Mouse (Mus musculus) MEL (cell line): ENCODE measurements at regions not wholly inside any gene's neighbourhood (a gene's known extent, or its start where the extent isn't known, plus 50 kb on each side); places are given as distances from the start of the nearest gene placed in this dataset.
A peak's percentile ranks its signal among the peaks of the same experiment; 100 is the strongest.
"Not testable (repeated sequence)": the region's sequence is repeated elsewhere in the genome, so short reads cannot be mapped to it uniquely, and the experiment has no call there.

ENCODE experiments used
- DNase-seq: peaks from one replicate; pipeline ENCODE4 v3.0.0; 2011; ENCODE audit warnings: low read depth, low spot score
- H3K27ac ChIP-seq: 2 replicates; pipeline ENCODE4 v1.5.1; 2012; ENCODE audit warnings: low read depth, mild to moderate bottlenecking, control low read depth, low read length, moderate library complexity; ENCODE audit not compliant: control insufficient read depth
- H3K27me3 ChIP-seq, 2 experiments: fragments of 150-350 bp in 1 of 2; sonication (generic) in 1 of 2; 2 replicates each; pipeline ENCODE4 v1.6.1; 2012; ENCODE audit warnings: low read length in 2 of 2, mild to moderate bottlenecking in 2 of 2, improper control_type of control experiment in 1 of 2, moderate library complexity in 1 of 2; ENCODE audit not compliant: insufficient read depth in 2 of 2, control insufficient read depth in 1 of 2
- H3K36me3 ChIP-seq, 2 experiments: 2 replicates each; pipeline ENCODE4 v1.6.1; 2012 to 2014; ENCODE audit warnings: low read length in 2 of 2, improper control_type of control experiment in 1 of 2, inconsistent platforms in 1 of 2, mild to moderate bottlenecking in 1 of 2; ENCODE audit not compliant: insufficient read depth in 2 of 2, control insufficient read depth in 1 of 2
- H3K4me1 ChIP-seq, 2 experiments: fragments of 150-350 bp in 1 of 2; sonication (generic) in 1 of 2; 2 replicates each; pipeline ENCODE4 v1.6.1; 2012; ENCODE audit warnings: low read length in 2 of 2, improper control_type of control experiment in 1 of 2, mild to moderate bottlenecking in 1 of 2; ENCODE audit not compliant: insufficient read depth in 2 of 2, control insufficient read depth in 1 of 2
- H3K4me3 ChIP-seq, 2 experiments: fragments of 150-350 bp in 1 of 2; sonication (generic) in 1 of 2; 2 replicates each; pipeline ENCODE4 v1.5.1; 2012; ENCODE audit warnings: low read depth in 2 of 2, low read length in 2 of 2, mild to moderate bottlenecking in 2 of 2, moderate library complexity in 2 of 2, control low read depth in 1 of 2, improper control_type of control experiment in 1 of 2; ENCODE audit not compliant: control insufficient read depth in 1 of 2, insufficient read depth in 1 of 2
- H3K79me2 ChIP-seq: 2 replicates; pipeline ENCODE4 v1.6.1; 2012; ENCODE audit warnings: mild to moderate bottlenecking, low read length, moderate library complexity; ENCODE audit not compliant: control insufficient read depth, poor library complexity, insufficient read depth
- H3K9ac ChIP-seq: 2 replicates; pipeline ENCODE4 v1.6.1; 2012; ENCODE audit warnings: low read depth, mild to moderate bottlenecking, control low read depth, low read length, moderate library complexity; ENCODE audit not compliant: control insufficient read depth, poor library complexity, severe bottlenecking
- H3K9me3 ChIP-seq: fragments of 150-350 bp; sonication (generic); replicated peaks from 2 replicates; pipeline ENCODE4 v1.6.1; 2012; ENCODE audit warnings: mild to moderate bottlenecking, low read length, improper control_type of control experiment, moderate library complexity; ENCODE audit not compliant: insufficient read depth
- BHLHE40 ChIP-seq: IDR thresholded peaks from 2 replicates; pipeline ENCODE4 v1.6.1; 2012; ENCODE audit warnings: low read depth, mild to moderate bottlenecking, inconsistent platforms, low read length, improper control_type of control experiment, borderline replicate concordance
- CHD1 ChIP-seq: IDR thresholded peaks from 2 replicates; pipeline ENCODE4 v1.6.1; 2012; ENCODE audit warnings: low read depth, mild to moderate bottlenecking, inconsistent platforms, low read length, improper control_type of control experiment
- CTCF ChIP-seq, 3 experiments: IDR thresholded peaks in 2 of 3; conservative IDR thresholded peaks in 1 of 3; 2 replicates each; pipeline ENCODE4 v1.5.1; 2011 to 2012; ENCODE audit warnings: low read length in 3 of 3, low read depth in 2 of 3, mild to moderate bottlenecking in 2 of 3, improper control_type of control experiment in 1 of 3, inconsistent platforms in 1 of 3, mixed read lengths in 1 of 3, moderate library complexity in 1 of 3; ENCODE audit not compliant: control insufficient read depth in 1 of 3, insufficient read depth in 1 of 3, poor library complexity in 1 of 3, severe bottlenecking in 1 of 3
- E2F4 ChIP-seq: IDR thresholded peaks from 2 replicates; pipeline ENCODE4 v1.6.1; 2011; ENCODE audit warnings: low read depth, low read length, improper control_type of control experiment, borderline replicate concordance
- ELF1 ChIP-seq: IDR thresholded peaks from 2 replicates; pipeline ENCODE4 v1.6.1; 2014; ENCODE audit warnings: low read depth, mild to moderate bottlenecking, inconsistent platforms, low read length, improper control_type of control experiment, moderate library complexity
- EP300 ChIP-seq, 2 experiments: IDR thresholded peaks; 2 replicates each; pipeline ENCODE4 v1.6.1; 2011; ENCODE audit warnings: improper control_type of control experiment in 2 of 2, low read length in 2 of 2, low read depth in 1 of 2, mild to moderate bottlenecking in 1 of 2
- ETS1 ChIP-seq: IDR thresholded peaks from 2 replicates; pipeline ENCODE4 v1.6.1; 2012; ENCODE audit warnings: low read depth, mild to moderate bottlenecking, inconsistent platforms, low read length, improper control_type of control experiment, moderate library complexity
- GATA1 ChIP-seq: IDR thresholded peaks from 2 replicates; pipeline ENCODE4 v1.6.1; 2011; ENCODE audit warnings: low read depth, low read length, improper control_type of control experiment
- MAX ChIP-seq: IDR thresholded peaks from 2 replicates; pipeline ENCODE4 v1.6.1; 2011; ENCODE audit warnings: low read length, improper control_type of control experiment
- MAZ ChIP-seq: IDR thresholded peaks from 2 replicates; pipeline ENCODE4 v1.6.1; 2012; ENCODE audit warnings: low read depth, mild to moderate bottlenecking, inconsistent platforms, low read length, improper control_type of control experiment
- MXI1 ChIP-seq: IDR thresholded peaks from 2 replicates; pipeline ENCODE4 v1.6.1; 2011; ENCODE audit warnings: mild to moderate bottlenecking, low read depth, low read length, improper control_type of control experiment
- MYB ChIP-seq: IDR thresholded peaks from 2 replicates; pipeline ENCODE4 v1.6.1; 2011; ENCODE audit warnings: mild to moderate bottlenecking, low read depth, low read length, improper control_type of control experiment
- NELFE ChIP-seq: IDR thresholded peaks from 2 replicates; pipeline ENCODE4 v1.6.1; 2011; ENCODE audit warnings: low read depth, low read length, improper control_type of control experiment
- POLR2A ChIP-seq, 2 experiments: IDR thresholded peaks; 2 replicates each; pipeline ENCODE4 v1.6.1; 2011 to 2012; ENCODE audit warnings: low read length in 2 of 2, mild to moderate bottlenecking in 2 of 2, control low read depth in 1 of 2, improper control_type of control experiment in 1 of 2, low read depth in 1 of 2, moderate library complexity in 1 of 2; ENCODE audit not compliant: control insufficient read depth in 1 of 2, insufficient read depth in 1 of 2, poor library complexity in 1 of 2
- POLR2AphosphoS2 ChIP-seq: IDR thresholded peaks from 2 replicates; pipeline ENCODE4 v1.6.1; 2011; ENCODE audit warnings: low read length, improper control_type of control experiment
- RAD21 ChIP-seq: IDR thresholded peaks from 2 replicates; pipeline ENCODE4 v1.6.1; 2011; ENCODE audit warnings: mild to moderate bottlenecking, low read depth, low read length, improper control_type of control experiment
- RCOR1 ChIP-seq: IDR thresholded peaks from 2 replicates; pipeline ENCODE4 v1.6.1; 2012; ENCODE audit warnings: low read depth, mild to moderate bottlenecking, inconsistent platforms, low read length, improper control_type of control experiment
- SMC3 ChIP-seq: IDR thresholded peaks from 2 replicates; pipeline ENCODE4 v1.6.1; 2011; ENCODE audit warnings: low read depth, low read length, improper control_type of control experiment
- TBP ChIP-seq: IDR thresholded peaks from 2 replicates; pipeline ENCODE4 v1.8.0; 2011; ENCODE audit warnings: low read depth, low read length, improper control_type of control experiment
- TCF12 ChIP-seq: IDR thresholded peaks from 2 replicates; pipeline ENCODE4 v1.6.1; 2014; ENCODE audit warnings: low read depth, mild to moderate bottlenecking, inconsistent platforms, low read length, improper control_type of control experiment, moderate library complexity
- UBTF ChIP-seq: IDR thresholded peaks from 2 replicates; pipeline ENCODE4 v1.6.1; 2012; ENCODE audit warnings: low read depth, mild to moderate bottlenecking, inconsistent platforms, low read length, improper control_type of control experiment, moderate library complexity, borderline replicate concordance; ENCODE audit not compliant: insufficient read depth
- USF1 ChIP-seq: IDR thresholded peaks from 2 replicates; pipeline ENCODE4 v1.6.1; 2014; ENCODE audit warnings: low read depth, mild to moderate bottlenecking, inconsistent platforms, low read length, improper control_type of control experiment, moderate library complexity
- USF2 ChIP-seq, 2 experiments: IDR thresholded peaks; 2 replicates each; pipeline ENCODE4 v1.6.1; 2011 to 2012; ENCODE audit warnings: improper control_type of control experiment in 2 of 2, low read length in 2 of 2, borderline replicate concordance in 1 of 2, inconsistent platforms in 1 of 2, low read depth in 1 of 2, mild to moderate bottlenecking in 1 of 2; ENCODE audit not compliant: insufficient read depth in 1 of 2
- ZC3H11A ChIP-seq: IDR thresholded peaks from 2 replicates; pipeline ENCODE4 v1.6.1; 2012; ENCODE audit warnings: low read depth, mild to moderate bottlenecking, inconsistent platforms, low read length, improper control_type of control experiment
- ZKSCAN1 ChIP-seq: IDR thresholded peaks from 2 replicates; pipeline ENCODE4 v1.6.1; 2012; ENCODE audit warnings: low read depth, mild to moderate bottlenecking, inconsistent platforms, low read length, improper control_type of control experiment, moderate library complexity
- ZMIZ1 ChIP-seq: IDR thresholded peaks from 2 replicates; pipeline ENCODE4 v1.6.1; 2012; ENCODE audit warnings: low read depth, mild to moderate bottlenecking, inconsistent platforms, low read length, improper control_type of control experiment, moderate library complexity
- ZNF384 ChIP-seq: IDR thresholded peaks from 2 replicates; pipeline ENCODE4 v1.6.1; 2012; ENCODE audit warnings: low read depth, mild to moderate bottlenecking, inconsistent platforms, low read length, improper control_type of control experiment

DNA sequence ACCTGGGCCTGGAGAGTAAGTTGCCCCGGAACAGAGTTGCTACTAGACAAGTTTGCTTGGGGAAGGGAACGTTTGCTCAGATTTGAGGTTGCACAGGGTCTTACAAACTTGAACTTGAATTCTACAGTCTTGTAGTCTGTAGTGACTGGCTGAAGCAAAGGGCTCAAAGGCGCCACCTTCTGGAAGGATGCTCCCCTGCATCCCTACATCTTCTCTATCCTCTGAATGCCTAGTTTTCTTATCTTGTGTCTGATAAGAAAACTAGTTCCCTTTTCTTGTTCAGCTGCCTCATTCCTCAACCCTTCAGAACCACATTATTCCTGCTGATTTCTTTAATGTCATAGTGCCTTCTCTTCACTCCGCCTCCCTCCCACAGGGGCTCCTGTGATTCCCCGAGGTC is 78.2 kb upstream of the Mrpl21 start:
- not testable (repeated sequence) for H3K9me3 ChIP-seq, H3K9ac ChIP-seq, H3K79me2 ChIP-seq, H3K27me3 ChIP-seq, H3K4me3 ChIP-seq, H3K27ac ChIP-seq, H3K36me3 ChIP-seq, H3K4me1 ChIP-seq
- DNase-seq, result peak; percentile 81
- peak; percentile 16 for TF ChIP-seq RAD21
- peak; percentile 31; the same call in 1 of the 2 replicates for TF ChIP-seq SMC3
- TF ChIP-seq RCOR1, result peak; percentile 69
- TF ChIP-seq CTCF (IDR thresholded peaks at IDR 0.05 in 2 of 3, conservative IDR thresholded peaks at IDR 0.05 in 1 of 3; ENCODE audit: control insufficient read depth in 1 of 3, insufficient read depth in 1 of 3, low read depth in 2 of 3, low read length in 3 of 3, poor library complexity in 1 of 3, severe bottlenecking in 1 of 3), result peak; percentile 58 to 79 (median 67)
- TF ChIP-seq ZNF384, result peak; percentile 7; the same call in 1 of the 2 replicates
- peak; percentile 44 to 88 for TF ChIP-seq EP300 (IDR thresholded peaks at IDR 0.05; ENCODE audit: low read depth in 1 of 2, low read length in 2 of 2)
- TF ChIP-seq GATA1, result peak; percentile 95

DNA sequence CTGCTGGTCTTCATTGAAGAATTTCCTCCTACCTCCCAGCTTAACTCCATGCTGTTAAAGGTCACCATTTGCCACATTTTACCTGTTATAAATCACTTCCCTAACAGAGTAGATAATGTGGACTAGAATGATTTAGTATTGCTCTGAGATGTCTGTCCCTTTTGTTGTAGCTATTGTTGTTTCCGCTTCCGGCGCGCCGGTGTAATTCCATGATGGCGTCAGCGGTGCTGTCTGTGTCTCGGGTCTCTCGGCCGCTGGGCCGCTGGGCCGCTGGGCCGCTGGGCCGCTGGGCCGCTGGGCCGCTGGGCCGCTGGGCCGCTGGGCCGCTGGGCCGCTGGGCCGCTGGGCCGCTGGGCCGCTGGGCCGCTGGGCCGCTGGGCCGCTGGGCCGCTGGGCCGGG is 77.3 kb upstream of the Mrpl21 start:
- H3K27me3 ChIP-seq, H3K9ac ChIP-seq, H3K4me3 ChIP-seq, H3K4me1 ChIP-seq, H3K36me3 ChIP-seq, H3K79me2 ChIP-seq, DNase-seq, H3K9me3 ChIP-seq, H3K27ac ChIP-seq: not testable (repeated sequence)

DNA sequence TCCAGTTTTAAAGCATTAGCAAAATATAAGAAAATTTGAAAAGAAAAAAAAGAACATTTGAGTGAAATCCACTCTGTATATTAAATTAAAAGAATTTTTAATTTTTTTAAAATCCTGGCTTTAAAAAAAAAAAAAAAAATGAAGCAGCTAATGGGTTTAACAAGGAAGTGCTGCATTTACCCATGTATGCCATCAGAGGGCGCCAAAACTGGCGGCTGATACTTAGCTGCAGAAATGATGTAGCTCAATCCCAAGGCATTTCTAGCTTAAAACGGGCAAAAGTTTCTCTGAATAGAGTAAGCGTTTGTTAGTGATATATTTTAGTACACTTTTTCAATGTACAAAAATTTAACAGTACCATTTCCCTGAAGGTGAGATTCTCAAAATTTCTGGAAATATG is 74.4 kb upstream of the Mrpl21 start:
- Histone ChIP-seq H3K4me1 (no peaks in the 10 kb centered on the region), H3K9ac (no peak overlapping the region), H3K4me3 (no peak overlapping the region), H3K27me3 (no peaks in the 10 kb centered on the region), H3K27ac (no peak overlapping the region), H3K9me3 (no peaks in the 10 kb centered on the region), H3K36me3 (no peaks in the 10 kb centered on the region; a peak in 1 of 4 replicates), H3K79me2 (no peaks in the 10 kb centered on the region)
- DNase-seq, result peak; percentile 83
- TF ChIP-seq E2F4 (no peak), CHD1 (no peak), ZNF384 (peak; percentile 97), GATA1 (no peak), MXI1 (no peak), SMC3 (peak; percentile 66), MYB (no peak), ZMIZ1 (no peak), ZKSCAN1 (no peak), TCF12 (no peak), ELF1 (peak; percentile 75; the same call in 1 of the 2 replicates), TBP (no peak), POLR2AphosphoS2 (no peak), NELFE (no peak), USF1 (no peak), ETS1 (no peak), POLR2A (IDR thresholded peaks at IDR 0.05; ENCODE audit: control insufficient read depth in 1 of 2, insufficient read depth in 1 of 2, low read depth in 1 of 2, low read length in 2 of 2, poor library complexity in 1 of 2) (no peak), MAZ (no peak), ZC3H11A (peak; percentile 16; the same call in 1 of the 2 replicates), UBTF (no peak), USF2 (IDR thresholded peaks at IDR 0.05; ENCODE audit: borderline replicate concordance in 1 of 2, insufficient read depth in 1 of 2, low read depth in 1 of 2, low read length in 2 of 2) (no peak), MAX (no peak), BHLHE40 (no peak)
